Mouse (Mus musculus) heart, embryonic 10.5 days (tissue): Measurements from ENCODE around the gene Pard3b. TPM values are rescaled to one million over a fixed set of nuclear protein-coding genes. Genes with fewer than 3 reads are reported as not detected.

Experiments used
- DNase-seq: peaks from one replicate; pipeline ENCODE4 v3.0.0-alpha.2; 2017; ENCODE audit warnings: low spot score
- H3K27ac ChIP-seq: fragments of 300-500 bp; sonication (generic); 2 replicates; pipeline ENCODE4 v1.5.1; 2016; ENCODE audit warnings: mild to moderate bottlenecking
- H3K27me3 ChIP-seq: fragments of 300-500 bp; sonication (generic); 2 replicates; pipeline ENCODE4 v1.6.1; 2016; ENCODE audit warnings: mild to moderate bottlenecking; ENCODE audit not compliant: poor library complexity, insufficient read depth, severe bottlenecking
- H3K36me3 ChIP-seq: fragments of 300-500 bp; sonication (generic); 2 replicates; pipeline ENCODE4 v1.6.1; 2016; ENCODE audit warnings: mild to moderate bottlenecking, moderate library complexity
- H3K4me1 ChIP-seq: fragments of 300-500 bp; sonication (generic); 2 replicates; pipeline ENCODE4 v1.6.1; 2016; ENCODE audit warnings: mild to moderate bottlenecking
- H3K4me3 ChIP-seq: fragments of 300-500 bp; sonication (generic); 2 replicates; pipeline ENCODE4 v1.5.1; 2016; ENCODE audit warnings: mild to moderate bottlenecking, moderate library complexity
- H3K9me3 ChIP-seq: fragments of 300-500 bp; sonication (generic); 2 replicates; pipeline ENCODE4 v1.6.1; 2016; ENCODE audit warnings: mild to moderate bottlenecking, moderate library complexity
- WGBS: fragments of 180-500 bp; shearing (Covaris S2); methylation state at CpG from one replicate; pipeline ENCODE4 v1.1.7; 2016; 5-methylcytosine and 5-hydroxymethylcytosine counted together
- polyA plus RNA-seq: library from polyadenylated mRNA; unstranded; fragments of >200 nt; fragmentation: Nextera tagmentation; extraction: Ambion mirVana; gene quantifications from 2 replicates; pipeline ENCODE4 v1.2.1, GENCODE M21; 2016

The Pard3b gene
- polyA plus RNA-seq, 1 experiment from 2014 or later: 8.2 TPM

- Histone ChIP-seq H3K27ac (no peak overlapping the region), H3K27me3 (no peaks in the 10 kb centered on the region), H3K9me3 (no peaks in the 10 kb centered on the region), H3K36me3 (no peaks in the 10 kb centered on the region), H3K4me1 (no peaks in the 10 kb centered on the region), H3K4me3 (no peak overlapping the region)
- no peak for DNase-seq
- WGBS: 58% methylated on average over 7 of the region's 7 CpGs
Measured at GRCm38 (mm10) chr1:62527788-62528187, 889.2 kb downstream of the Pard3b start.

GRCm38 (mm10) chr1:62529941-62530340, 891.3 kb downstream of the Pard3b start:
- no peak overlapping the region for H3K4me3 ChIP-seq
- no peaks in the 10 kb centered on the region for H3K9me3 ChIP-seq
- H3K4me1 ChIP-seq: no peaks in the 10 kb centered on the region
- no peak for DNase-seq
- no peaks in the 10 kb centered on the region for H3K36me3 ChIP-seq
- no peaks in the 10 kb centered on the region for H3K27me3 ChIP-seq
- H3K27ac ChIP-seq: no peak overlapping the region
- 84% methylated on average over 8 of the region's 8 CpGs for WGBS

DNA sequence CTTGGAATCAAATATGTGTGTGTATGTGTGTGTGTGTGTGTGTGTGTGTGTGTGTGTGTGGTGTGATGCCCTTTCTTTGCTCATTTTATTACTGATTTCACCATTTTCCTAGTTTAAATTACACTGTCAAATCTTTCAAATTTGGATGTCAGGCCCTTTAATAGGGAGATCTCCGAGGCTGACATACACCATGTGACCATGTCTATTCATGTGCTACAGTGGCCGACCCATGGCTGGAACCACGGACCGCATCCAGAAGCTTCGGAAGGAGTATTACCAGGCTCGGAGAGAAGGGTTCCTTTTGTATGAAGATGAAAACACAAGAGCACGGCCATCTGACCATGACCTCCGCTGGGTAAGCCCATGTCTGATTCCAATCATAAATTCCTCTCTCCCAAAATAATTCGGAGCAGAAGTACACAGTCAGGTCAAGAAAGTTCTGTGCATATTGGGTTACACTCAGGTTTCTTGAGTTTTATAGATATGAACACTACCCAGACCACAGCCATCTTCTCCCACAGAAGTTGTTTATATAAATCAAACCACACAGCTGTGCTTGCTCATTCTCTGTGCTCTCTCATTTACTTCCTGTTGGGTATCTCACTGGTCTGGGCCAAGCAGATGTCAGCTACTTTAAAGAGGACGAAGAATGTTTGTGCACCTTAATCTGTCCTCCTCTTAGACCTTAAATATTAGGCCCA, 894.0 kb downstream of the Pard3b start:
- H3K36me3 ChIP-seq: no peaks in the 10 kb centered on the region
- no peak overlapping the region for H3K4me3 ChIP-seq
- no peaks in the 10 kb centered on the region for H3K9me3 ChIP-seq
- 81% methylated on average over 10 of the region's 10 CpGs for WGBS
- no peak for DNase-seq
- H3K27me3 ChIP-seq: no peaks in the 10 kb centered on the region
- no peaks in the 10 kb centered on the region for H3K4me1 ChIP-seq
- no peak overlapping the region for H3K27ac ChIP-seq

DNA sequence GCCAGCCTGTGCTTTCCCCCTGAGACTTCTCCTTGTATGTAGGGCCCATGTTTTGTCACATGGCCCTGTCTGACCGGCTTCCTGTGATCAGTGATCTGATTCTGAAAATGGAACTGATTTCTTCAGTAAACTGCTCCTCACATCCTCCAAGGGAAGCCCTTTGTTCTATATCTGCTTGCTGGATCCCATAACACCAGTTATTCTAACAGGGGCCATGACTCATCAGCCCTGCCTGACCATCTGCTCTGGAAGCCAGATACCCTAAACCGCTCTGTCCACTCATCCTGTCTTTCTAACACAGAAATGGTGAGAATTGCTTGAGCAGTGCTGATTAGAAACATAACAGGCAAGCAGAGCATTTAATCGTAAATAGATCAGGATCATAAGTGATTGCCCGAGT, 910.3 kb downstream of the Pard3b start:
- WGBS: 66% methylated on average over 4 of the region's 4 CpGs
- H3K27ac ChIP-seq: 0 out of 2 replicates have a peak overlapping the region, but pooled peaks have one; percentile 47
- H3K9me3 ChIP-seq: no peaks in the 10 kb centered on the region
- no peaks in the 10 kb centered on the region for H3K36me3 ChIP-seq
- H3K27me3 ChIP-seq: no peaks in the 10 kb centered on the region
- DNase-seq: no peak
- peaks cover 8% of the 10 kb centered on the region for H3K4me1 ChIP-seq
- H3K4me3 ChIP-seq: no peak overlapping the region

- WGBS: 72% methylated on average over 2 of the region's 2 CpGs
- Histone ChIP-seq H3K9me3 (no peaks in the 10 kb centered on the region), H3K4me1 (peaks cover 8% of the 10 kb centered on the region), H3K36me3 (no peaks in the 10 kb centered on the region), H3K4me3 (no peak overlapping the region), H3K27me3 (no peaks in the 10 kb centered on the region), H3K27ac (no peak overlapping the region)
- DNase-seq: no peak
Measured at GRCm38 (mm10) chr1:62550546-62550945, 911.9 kb downstream of the Pard3b start.

GRCm38 (mm10) chr1:62551516-62551915, 912.9 kb downstream of the Pard3b start:
- H3K4me1 ChIP-seq: peaks cover 8% of the 10 kb centered on the region
- H3K4me3 ChIP-seq: no peak overlapping the region
- 79% methylated on average over 6 of the region's 6 CpGs for WGBS
- H3K36me3 ChIP-seq: no peaks in the 10 kb centered on the region
- no peaks in the 10 kb centered on the region for H3K9me3 ChIP-seq
- H3K27me3 ChIP-seq: no peaks in the 10 kb centered on the region
- DNase-seq: no peak
- no peak overlapping the region for H3K27ac ChIP-seq

DNA sequence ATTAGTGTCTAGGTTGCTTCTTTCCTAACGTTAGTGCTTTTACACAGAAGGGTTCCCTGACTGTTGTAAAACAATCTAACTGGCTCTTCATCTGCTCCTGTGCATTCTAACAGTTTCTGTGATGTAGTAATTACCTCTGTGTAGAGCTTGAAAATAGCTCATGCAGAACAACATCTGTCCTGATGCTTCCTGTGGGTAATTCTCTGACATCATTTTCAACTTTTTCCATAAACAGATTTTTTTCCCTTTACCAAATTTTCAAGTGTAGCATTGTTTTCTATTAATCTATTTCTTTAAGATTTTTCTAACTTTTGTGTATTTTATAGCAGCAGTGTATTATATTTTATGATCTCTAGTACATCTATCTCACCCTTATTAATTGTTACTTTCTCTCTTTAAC, 917.2 kb downstream of the Pard3b start:
- WGBS: 55% methylated on average over 1 of the region's 1 CpGs
- no peak for DNase-seq

GRCm38 (mm10) chr1:62562987-62563386, 924.4 kb downstream of the Pard3b start:
- 78% methylated on average over 7 of the region's 7 CpGs for WGBS
- Histone ChIP-seq H3K36me3 (no peaks in the 10 kb centered on the region), H3K27ac (peak overlapping the region; percentile 6; the same call in 1 of the 2 replicates), H3K9me3 (no peaks in the 10 kb centered on the region), H3K4me1 (peaks cover 3% of the 10 kb centered on the region; the same call in 1 of the 2 replicates), H3K4me3 (no peak overlapping the region), H3K27me3 (no peaks in the 10 kb centered on the region)
- DNase-seq: no peak

More for the DNA sequence above, 917.2 kb downstream of the Pard3b start:
- Histone ChIP-seq H3K27me3 (no peaks in the 10 kb centered on the region), H3K4me3 (no peak overlapping the region), H3K27ac (no peak overlapping the region), H3K4me1 (no peaks in the 10 kb centered on the region), H3K9me3 (no peaks in the 10 kb centered on the region), H3K36me3 (no peaks in the 10 kb centered on the region)

GRCm38 (mm10) chr1:62564245-62565119, 925.9 kb downstream of the Pard3b start:
- H3K36me3 ChIP-seq: no peaks in the 10 kb centered on the region
- no peak overlapping the region for H3K27ac ChIP-seq
- peaks cover 3% of the 10 kb centered on the region; the same call in 1 of the 2 replicates for H3K4me1 ChIP-seq
- DNase-seq: no peak
- H3K4me3 ChIP-seq: no peak overlapping the region
- H3K9me3 ChIP-seq: no peaks in the 10 kb centered on the region
- WGBS: 43% methylated on average over 13 of the region's 13 CpGs
- no peaks in the 10 kb centered on the region for H3K27me3 ChIP-seq

DNA sequence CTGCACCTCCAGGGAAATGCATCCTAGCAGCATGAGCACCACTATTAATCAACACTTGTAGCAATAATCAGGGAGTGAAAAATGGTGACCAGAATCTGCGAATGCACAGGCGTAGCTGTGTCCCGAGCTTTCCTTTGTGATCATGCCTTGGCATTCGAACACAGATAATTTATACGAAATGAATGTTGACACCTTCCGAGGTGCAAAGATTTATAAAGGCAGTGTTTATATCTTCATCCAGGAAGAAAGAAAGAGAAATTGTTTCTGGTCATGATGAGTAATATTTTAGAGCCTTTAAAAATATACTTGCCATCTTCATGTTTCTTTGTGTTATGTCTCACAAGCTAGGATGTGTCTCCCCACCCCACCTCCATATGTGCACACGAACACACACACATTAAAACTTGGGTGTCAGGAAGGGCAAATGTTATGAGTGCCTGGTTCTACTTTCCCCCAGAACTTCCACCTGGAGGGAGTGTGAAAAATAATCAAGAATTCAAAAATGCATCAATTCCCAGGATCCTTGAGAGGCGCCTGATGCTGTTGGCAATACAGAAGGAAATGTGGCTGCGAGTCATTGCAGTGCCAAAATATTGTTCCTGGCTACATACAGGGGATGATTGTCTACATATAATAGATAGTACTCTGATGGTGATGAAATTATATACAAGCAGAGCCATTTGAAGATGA, 926.6 kb downstream of the Pard3b start:
- WGBS: 87% methylated on average over 9 of the region's 9 CpGs
- H3K4me3 ChIP-seq: no peak overlapping the region
- H3K4me1 ChIP-seq: peaks cover 3% of the 10 kb centered on the region; the same call in 1 of the 2 replicates
- DNase-seq: no peak
- no peaks in the 10 kb centered on the region for H3K9me3 ChIP-seq
- no peaks in the 10 kb centered on the region for H3K36me3 ChIP-seq
- no peak overlapping the region for H3K27ac ChIP-seq
- H3K27me3 ChIP-seq: no peaks in the 10 kb centered on the region

GRCm38 (mm10) chr1:62566596-62566995, 928.0 kb downstream of the Pard3b start:
- no peaks in the 10 kb centered on the region for H3K9me3 ChIP-seq
- no peak overlapping the region for H3K27ac ChIP-seq
- no peak overlapping the region for H3K4me3 ChIP-seq
- H3K27me3 ChIP-seq: no peaks in the 10 kb centered on the region
- DNase-seq: no peak
- H3K36me3 ChIP-seq: no peaks in the 10 kb centered on the region
- H3K4me1 ChIP-seq: peaks cover 3% of the 10 kb centered on the region; the same call in 1 of the 2 replicates
- 20% methylated on average over 4 of the region's 4 CpGs for WGBS

DNA sequence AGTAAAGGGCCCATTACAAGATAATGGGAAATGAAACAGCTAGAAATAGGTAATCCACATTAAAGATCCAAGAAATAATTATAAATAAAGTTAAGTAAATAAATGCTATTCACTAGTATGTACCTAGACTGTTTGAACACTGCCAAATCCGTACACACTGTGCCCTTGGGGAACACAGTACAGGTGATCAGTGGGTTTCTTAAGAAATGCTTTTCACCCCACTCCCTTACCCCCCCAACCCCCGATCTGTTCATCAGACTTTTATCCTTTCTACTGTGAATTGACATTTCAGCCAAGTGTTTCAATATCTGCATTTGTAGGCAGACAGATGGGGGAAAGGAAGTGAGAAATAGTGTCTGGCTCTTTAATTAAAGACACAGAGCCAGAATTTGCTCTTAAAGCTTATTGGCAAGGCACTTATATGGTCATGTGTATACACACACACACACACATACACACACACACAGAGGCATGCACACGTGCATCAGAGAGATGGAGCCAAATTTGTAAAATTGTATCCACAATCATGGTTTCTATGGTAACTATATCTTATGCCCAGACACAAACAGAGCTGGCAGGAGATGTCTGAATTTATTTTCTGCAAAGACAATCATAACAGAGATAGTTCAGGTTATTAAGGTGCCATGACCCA, 938.4 kb downstream of the Pard3b start:
- no peaks in the 10 kb centered on the region for H3K9me3 ChIP-seq
- DNase-seq: no peak
- H3K27ac ChIP-seq: no peak overlapping the region
- no peak overlapping the region for H3K4me3 ChIP-seq
- no peaks in the 10 kb centered on the region for H3K36me3 ChIP-seq
- no peaks in the 10 kb centered on the region for H3K27me3 ChIP-seq
- 70% methylated on average over 3 of the region's 3 CpGs for WGBS
- H3K4me1 ChIP-seq: peaks cover 7% of the 10 kb centered on the region
